Mouse (Mus musculus) cerebellum, adult 11 months (tissue): ENCODE measurements at regions not wholly inside any gene's neighbourhood (a gene's known extent, or its start where the extent isn't known, plus 50 kb on each side); places are given as distances from the start of the nearest gene placed in this dataset.
A peak's percentile ranks its signal among the peaks of the same experiment; 100 is the strongest.
"Not testable (repeated sequence)": the region's sequence is repeated elsewhere in the genome, so short reads cannot be mapped to it uniquely, and the experiment has no call there.

Source experiments
- DNase-seq: peaks from one replicate; pipeline ENCODE4 v3.0.0; 2022

DNA sequence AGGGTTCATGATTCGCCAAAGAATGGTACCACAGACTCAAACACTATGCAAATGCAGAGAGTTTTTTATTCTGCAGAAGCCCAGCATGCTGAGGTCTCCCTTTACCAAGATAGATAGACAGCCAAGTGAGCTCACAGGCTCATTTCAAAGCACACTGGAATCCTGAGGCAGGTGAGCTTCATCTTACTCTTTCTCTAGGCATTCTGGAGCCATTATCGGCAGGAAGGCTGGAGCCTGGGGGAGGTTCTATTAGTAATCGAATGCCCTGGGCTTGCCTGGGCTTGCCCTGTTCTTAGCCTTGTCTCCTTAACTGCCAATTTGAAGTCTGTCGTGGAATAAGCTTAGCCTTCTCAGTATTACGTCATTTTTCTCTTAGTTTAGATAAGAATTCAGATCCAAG, 121.6 kb upstream of the Trim24 start:
- DNase-seq: no peak

DNA sequence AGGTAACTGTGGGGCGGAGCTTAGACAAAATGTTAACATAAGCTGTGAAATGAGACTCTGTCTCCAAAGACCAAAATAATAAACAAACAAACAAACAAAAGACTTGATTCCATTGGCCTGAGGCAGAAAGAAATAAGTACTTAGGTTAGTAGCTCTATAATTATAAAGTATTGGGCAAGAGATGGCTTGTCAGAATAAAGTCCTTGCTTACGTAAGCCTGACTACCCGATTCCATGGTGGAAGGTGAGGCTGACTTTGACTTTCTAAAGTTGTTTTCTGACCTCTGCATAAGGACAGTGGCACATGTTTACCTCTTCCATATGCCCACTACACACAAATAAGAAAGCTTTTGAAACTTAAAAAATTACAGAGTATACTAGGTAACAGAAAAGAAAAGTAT, 120.3 kb upstream of the Trim24 start:
- DNase-seq: no peak

DNA sequence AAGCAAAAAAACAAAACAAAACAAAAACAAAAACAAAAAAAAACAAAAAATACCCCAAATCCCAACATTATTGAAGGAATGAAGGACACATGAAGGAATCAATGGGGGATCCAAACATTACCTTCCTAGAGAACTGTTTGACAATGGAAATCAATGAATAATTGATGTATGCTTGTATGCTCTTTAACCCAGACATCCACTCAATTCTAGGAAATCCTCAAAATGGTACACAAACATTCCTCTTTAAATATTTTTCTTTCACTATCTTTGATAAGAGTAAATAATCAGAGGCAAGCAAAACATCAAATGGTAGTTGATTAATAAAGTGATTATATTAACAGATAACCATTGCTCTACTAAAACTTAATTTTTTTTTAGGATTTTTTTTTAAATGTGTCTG, 118.9 kb upstream of the Trim24 start:
- no peak for DNase-seq

DNA sequence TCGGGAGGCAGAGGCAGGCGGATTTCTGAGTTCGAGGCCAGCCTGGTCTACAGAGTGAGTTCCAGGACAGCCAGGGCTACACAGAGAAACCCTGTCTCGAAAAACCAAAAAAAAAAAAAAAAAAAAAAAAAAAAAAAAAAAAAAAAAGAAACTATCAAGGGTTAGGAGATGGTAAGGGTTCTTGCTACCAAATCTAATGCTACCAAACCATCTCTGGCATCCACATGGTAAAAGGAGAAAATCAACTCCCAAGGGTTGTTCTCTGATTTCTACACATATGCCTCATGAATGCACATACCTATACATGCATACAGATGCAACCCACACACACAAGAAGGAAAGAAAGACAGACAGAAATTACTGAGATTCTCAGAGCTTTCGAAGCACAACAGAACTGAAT, 109.6 kb upstream of the Trim24 start:
- not testable (repeated sequence) for DNase-seq

DNA sequence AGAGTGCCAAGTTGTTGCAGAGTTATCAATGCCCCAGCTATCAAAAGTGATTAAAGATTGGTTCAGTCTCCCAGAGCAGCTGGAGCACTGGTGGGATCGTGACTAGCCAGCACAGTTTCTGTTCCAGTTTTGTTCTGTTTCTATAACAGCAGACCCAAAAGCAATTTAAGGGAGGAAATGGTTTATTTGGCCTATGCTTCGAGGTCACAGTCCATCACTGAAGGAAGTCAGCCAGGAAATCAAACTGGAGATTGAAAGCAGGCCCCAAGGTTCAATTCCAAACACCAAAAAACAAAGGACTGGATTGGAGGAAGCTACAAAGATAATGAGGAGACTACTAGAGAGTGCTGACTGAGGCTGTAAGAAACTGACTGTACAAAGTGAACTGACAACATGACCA, 107.6 kb upstream of the Trim24 start:
- DNase-seq: no peak

DNA sequence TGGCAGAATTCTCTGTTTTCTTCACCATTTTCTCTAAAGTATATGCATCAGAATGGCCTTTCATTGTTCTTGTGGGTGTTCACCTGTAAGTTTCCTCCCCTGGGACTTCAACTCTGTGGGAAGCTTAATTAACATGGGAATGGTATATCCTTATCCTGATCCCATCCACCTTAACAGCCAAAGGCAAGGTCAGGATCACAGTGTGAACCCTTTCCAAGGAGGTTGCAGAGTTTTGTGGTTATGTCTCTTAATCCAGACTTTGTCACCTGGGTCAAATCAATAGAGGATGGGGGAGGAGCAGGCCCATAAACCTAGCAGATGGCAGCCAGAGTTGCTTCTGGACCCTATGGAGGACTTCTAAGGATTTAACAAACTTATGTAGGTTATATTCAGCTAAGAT, 102.9 kb upstream of the Trim24 start:
- no peak for DNase-seq

DNA sequence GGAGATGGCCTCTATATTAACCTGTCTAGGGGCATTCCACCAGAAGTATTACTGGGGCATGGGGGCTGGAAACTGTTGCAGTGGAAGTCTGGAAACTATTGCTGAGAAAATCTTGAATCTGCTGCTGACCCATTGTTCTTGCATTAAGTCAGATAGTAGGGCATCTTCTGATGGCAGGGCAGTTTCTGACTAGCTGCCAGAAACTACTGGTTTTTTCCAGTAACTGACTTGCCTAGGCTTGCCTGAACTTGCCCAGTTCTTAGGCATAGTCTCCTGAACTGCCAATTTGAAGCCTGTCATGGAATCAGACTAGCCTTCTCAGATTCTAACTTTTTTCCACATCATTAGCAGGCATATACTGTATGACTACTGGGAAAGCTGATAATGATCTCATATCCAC, 97.3 kb upstream of the Trim24 start:
- no peak for DNase-seq

DNA sequence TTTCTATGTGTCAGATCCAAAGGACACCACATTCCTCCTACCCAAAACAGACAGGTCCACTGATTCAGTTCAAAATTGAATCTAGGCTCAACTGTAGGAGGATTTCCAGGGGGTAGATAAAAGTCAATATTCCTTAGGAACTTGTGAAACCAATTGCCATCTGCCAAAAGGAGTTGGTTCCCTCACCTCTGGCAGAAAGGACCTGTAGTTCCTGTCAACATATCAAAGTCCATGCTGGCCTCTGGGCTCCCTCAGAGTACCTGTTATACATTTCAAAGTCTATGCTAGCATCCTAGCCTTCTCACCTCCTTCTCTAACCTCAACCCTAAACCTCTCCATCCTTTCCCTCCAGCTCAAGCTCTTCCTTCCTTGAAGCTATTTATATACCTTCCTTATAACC, 95.5 kb upstream of the Trim24 start:
- DNase-seq: no peak

DNA sequence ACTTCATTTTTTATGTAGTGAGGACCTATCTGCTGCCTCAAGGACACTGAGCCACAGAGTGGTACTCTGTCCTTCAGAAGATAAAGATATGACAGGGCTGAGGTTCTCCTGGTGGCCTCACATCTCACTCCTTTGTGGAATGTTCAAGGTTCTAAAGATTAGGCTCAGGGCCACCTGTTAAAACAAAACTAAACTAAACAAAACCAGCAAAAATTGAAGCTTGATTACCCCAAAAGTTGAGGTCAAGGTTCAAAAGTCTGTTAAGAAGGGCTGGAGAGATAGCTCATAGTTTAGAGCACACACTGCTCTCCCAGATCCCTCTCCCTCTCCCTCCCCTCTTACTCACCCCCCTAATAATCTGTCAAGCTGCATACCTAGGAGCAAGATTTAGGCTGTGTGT, 90.7 kb upstream of the Trim24 start:
- DNase-seq: no peak

DNA sequence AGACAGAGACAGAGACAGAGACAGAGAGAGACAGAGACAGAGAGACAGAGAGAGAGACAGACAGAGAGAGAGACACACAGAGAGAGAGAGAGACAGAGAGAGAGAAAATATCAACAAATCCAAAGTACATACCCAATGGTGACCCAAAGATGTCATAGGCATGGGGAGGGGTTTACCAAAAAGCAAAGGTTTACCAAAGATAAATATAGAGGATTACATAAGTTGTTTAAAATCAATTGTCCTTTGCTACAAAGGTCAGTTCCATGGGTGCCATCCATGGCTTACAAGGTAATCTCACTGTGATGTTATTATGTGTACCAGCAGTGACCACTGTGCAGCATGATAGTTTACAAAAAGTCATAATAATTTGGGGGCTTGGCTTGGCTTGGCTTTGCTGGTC, 88.7 kb upstream of the Trim24 start:
- DNase-seq: no peak

DNA sequence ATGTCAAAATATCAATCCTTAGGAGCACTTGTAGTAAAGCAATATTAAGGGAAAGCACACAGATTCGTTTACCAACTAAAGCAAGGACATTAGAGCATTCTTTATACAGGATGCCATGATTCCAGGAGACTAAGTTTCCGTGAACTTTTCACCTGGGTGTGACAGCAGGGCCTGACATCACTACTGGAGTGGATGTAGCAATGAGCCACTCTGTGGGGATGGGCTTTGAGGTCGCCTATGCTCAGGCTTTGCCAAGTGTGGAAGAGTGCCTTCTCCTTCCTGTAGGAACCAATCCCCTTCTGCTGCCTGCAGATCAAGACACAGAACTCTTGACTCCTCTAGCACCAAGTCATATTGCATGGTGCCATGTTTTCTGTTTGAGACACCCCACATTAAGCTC, 85.3 kb upstream of the Trim24 start:
- DNase-seq: not testable (repeated sequence)

DNA sequence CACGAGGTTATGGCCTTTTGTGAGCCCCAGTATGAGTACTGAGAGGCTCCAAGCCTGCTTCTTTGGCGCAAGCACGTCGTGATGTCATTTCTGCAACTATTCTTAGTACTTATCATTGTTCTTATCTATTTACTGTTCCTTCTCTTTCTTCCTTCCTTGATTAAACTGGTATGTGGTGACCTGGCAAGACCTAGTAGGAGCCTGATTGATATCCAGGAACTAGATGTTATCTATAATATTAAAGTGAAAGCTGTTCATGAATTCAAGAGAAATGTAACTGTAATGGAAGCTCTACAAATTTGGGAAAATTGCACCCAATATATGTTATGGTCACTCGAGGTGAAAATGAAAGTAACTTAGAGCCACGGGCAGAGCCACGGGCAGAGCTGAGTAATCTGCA, 84.9 kb upstream of the Trim24 start:
- no peak for DNase-seq

DNA sequence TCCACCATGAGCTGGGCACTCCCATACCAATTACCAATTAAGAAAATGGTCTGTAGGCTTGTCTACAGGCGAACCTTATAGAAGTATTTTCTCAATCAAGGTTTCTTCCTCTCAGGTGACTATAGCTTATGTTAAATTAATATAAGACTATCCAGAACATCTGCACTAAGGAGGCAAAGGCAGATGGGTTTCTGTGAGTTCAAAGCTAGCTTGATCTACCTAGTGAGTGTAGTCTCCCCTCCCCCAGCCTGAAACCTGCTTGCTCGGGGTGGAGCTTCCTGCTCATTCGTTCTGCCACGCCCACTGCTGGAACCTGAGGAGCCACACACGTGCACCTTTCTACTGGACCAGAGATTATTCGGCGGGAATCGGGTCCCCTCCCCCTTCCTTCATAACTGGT, 82.8 kb upstream of the Trim24 start:
- DNase-seq: not testable (repeated sequence)

DNA sequence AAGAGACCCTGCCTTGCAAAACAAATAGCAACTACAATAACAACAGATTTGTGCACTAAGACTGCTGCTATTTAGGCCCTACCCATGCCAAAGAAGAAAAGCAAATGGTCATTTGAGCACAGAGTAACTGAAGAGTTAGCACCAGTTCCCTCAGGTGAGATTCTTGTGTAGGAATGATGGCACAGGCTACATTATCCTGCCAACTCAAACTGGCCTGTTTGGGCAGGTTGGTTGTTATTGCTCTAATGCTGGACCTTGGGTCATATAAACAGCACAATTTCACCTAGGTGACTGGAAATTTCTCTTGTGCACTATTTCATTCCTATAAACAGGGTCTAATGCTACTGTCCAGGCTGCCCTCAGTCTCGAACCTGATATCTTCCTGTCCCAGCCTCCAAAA, 79.7 kb upstream of the Trim24 start:
- no peak for DNase-seq

DNA sequence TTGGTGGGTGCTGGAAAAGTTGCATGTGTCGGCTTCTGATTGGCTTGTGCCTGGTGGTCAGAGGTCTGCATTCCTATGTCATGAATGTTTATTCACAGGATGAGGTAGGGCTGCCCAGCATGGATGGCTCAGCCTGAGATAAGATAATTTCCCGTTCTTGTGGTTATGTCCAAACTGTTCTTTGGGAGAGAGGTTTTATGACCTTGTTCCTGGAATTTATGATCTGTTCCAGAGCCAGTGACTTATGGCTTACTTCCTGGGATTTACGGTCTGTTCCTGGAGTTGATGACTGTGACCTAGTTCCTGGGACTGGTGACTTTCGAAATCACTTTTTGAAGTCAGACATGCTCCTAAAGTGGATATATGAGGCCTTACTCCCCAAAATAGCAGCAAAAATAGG, 76.4 kb upstream of the Trim24 start:
- no peak for DNase-seq

DNA sequence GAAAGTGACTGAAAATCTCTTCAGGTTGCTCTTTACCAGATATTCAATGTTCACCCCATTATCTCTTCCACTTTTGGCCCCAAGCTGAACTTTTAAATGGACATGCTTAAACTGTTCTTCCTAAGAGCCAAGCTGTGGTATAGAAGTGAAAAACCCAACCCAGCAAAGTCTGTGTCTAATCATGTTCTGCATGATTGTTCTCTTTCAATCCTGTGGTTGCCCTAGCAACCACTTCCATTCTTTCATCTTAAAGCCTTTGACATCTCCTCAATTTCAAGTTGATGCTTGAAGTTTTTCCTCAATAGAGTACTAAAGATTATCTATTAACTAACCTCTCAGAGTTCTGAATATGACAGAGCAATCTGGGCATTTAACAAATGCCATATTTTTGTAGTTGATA, 75.6 kb upstream of the Trim24 start:
- no peak for DNase-seq

DNA sequence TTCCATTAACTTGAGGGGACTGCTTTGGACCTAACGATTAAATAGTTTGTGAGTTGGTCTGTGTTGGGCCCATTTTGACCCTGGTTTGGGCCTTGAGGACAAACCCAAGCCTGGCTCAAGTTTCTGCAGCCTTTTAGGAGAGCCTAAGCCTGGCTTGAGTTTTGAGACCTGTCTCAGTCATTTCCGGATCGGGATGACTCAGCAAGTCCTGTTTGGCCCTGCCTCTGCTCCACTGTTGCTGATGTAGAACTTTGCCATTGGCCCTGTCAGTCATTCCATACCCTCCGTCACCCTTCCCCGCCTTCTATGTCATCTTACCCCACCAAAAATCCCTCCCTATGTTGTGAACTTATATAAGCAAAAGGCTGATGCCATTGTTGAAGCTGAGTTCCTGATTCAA, 67.4 kb upstream of the Trim24 start:
- DNase-seq: no peak

DNA sequence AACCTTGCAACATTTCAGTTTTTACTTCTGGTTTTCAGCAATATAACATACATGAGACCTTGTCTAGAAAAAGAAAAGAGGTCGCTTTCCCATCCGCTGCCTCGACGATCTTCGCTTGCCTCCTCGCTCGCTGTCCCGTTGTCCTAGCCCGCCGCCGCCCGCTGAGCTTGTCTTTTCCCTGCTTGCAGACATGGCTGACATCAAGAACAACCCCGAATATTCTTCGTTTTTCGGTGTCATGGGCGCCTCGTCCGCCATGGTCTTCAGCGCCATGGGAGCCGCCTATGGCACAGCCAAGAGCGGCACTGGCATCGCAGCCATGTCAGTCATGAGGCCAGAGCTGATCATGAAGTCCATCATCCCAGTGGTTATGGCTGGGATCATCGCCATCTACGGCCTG, 64.7 kb upstream of the Trim24 start:
- not testable (repeated sequence) for DNase-seq

DNA sequence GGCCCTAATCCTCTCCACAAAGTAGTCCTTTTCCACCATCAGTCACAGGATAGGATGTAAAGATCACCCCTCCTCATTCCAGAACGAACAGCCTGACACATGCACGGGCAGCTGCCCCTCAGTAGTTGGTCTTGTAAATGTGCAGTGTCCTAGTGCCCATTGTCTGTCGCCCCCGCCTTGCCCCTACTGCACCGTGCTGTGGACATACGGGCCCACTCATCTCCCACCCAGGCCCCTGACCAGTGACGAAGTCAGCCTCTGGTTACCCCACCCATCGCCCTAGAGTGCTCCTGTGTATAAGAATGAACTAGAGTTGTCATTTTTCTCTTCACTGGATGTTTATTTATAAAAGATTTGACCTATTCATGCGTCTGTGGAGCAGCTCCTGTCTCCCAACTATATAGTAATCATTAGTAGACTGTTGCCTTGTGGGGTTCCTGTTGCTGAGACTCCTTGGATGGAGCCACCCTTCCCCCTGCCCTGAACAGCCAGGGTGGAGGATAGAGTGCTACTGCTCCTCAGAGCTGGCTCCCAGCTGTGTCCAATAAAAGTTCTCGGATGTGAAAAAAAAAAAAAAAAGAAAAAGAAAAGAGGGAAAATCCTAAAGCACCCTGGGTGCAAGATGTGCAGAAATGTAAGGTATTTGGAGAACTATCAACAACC, 64.0 kb upstream of the Trim24 start:
- not testable (repeated sequence) for DNase-seq

DNA sequence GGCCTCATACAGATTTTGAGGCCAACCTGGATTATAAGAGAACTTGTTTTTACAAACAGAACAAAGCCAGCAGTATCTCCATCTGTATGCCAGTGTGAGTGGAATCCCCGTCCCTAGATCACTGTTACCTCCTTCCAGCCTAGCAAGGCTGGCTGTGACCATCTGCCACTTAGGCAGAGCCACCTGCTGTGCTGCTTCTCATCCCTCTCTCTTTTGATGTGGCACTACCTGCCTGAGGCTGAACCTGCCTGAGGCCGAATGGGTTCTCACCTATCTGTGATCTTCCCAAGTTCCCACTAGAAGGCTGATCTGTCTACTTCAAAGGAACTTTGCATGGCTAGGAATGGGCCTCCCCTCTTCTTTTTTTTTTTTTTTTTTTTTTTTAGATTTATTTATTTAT, 55.4 kb upstream of the Trim24 start:
- DNase-seq: peak; percentile 1
